Mouse (Mus musculus): Measurements from ENCODE around the gene Bmpr1a. TPM values are rescaled to one million over a fixed set of nuclear protein-coding genes. Genes with fewer than 3 reads are reported as not detected.
"Not testable (repeated sequence)": the region's sequence is repeated elsewhere in the genome, so short reads cannot be mapped to it uniquely, and the experiment has no call there.

Bmpr1a gene
- polyA plus RNA-seq, 1 experiment, result 22.7 TPM

DNA sequence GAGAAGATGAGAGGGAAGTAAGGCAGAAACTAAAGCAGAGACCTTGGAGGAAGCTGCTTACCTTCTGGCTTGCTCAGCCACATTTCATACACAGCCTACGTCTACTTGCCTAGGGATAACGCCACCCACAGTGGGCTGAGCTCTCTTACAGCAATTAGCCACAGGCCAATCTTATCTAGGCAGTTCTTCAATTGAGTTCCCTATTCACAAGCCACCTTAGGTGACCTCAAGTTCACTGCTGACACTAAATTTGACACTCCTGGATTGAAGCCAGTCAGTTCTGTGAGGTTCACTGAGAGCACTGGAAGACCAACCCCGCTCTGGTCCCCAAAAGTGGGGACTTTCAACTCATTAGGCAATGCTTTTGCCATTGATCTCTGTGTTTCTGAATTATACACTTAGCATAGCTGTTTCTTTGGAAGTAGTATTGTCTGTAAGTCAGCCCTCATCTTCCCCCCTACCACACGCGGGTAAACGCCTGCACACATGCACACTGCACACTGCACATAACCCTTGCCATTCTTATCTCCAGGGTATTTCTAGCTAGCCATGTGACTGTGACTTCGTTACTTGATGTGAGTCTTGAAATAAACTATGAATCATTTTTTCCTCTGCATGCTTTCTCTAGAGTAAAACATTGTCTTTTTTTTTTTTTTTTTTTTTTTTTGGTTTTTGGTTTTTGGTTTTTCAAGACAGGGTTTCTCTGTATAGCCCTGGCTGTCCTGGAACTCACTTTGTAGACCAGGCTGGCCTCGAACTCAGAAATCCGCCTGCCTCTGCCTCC, 120.0 kb downstream of the Bmpr1a start:
- no peak for DNase-seq (ENCODE audit: low read depth)

DNA sequence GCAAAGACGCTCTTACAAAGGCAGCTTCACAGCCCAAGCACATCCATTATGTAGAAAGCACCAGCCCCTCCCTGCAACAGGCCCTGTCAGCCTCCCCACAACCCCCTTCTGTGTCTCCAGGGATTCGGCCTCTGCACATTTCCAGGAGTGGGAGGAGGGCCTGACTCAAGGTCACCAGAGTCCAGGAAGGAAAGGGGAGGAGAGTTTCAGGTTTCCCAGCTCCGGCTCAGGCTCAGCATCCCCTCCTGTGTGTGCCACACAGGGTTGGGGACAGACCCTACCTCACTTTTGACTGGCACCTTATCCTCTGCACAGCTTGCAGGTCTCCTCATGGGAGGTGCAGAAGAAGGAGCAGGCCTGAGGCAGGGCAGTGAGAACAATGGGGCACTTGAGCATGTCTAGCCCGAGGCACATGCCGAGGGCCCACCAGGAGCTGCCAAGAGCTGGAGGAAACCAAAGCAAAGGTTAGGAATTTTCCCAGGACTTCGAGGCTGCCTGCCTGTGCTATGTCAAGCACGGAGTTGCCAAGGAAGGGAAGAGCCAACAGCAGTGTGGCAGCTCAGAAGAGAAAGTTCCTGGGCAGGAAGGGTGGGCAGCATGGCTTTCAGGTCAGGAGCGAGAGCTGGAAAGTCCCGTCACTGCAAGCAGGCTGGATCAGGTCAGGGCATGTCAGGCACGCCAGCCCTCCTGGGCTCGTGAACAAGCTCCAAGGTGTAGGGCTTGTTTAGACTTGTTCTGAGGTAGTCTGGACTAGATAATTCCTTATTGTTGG, 124.4 kb downstream of the Bmpr1a start:
- DNase-seq (ENCODE audit: low read depth), result peak; percentile 78

DNA sequence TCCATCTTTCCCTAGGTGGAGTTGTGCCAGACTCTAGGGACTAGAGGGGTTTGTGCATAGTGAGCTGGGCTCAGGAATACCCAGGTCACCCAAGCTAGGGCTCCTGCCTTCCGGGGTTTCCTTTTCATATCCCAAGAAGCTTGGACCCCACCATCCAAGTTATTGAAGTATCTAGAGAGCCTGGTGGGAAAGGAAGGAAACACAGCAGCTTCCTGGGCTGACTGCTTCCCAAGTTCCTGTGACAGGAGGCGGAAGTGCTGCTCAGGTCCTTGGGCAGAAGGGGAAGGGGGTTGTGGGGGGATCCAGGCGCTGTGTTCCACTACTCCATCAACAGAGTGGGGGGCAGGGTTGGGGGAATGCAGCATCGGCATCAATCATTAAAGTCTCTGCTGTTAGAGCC, 126.0 kb downstream of the Bmpr1a start:
- no peak for DNase-seq (ENCODE audit: low read depth)

GRCm38 (mm10) chr14:34375941-34376340, 127.2 kb downstream of the Bmpr1a start:
- no peak for DNase-seq (ENCODE audit: low read depth)

DNA sequence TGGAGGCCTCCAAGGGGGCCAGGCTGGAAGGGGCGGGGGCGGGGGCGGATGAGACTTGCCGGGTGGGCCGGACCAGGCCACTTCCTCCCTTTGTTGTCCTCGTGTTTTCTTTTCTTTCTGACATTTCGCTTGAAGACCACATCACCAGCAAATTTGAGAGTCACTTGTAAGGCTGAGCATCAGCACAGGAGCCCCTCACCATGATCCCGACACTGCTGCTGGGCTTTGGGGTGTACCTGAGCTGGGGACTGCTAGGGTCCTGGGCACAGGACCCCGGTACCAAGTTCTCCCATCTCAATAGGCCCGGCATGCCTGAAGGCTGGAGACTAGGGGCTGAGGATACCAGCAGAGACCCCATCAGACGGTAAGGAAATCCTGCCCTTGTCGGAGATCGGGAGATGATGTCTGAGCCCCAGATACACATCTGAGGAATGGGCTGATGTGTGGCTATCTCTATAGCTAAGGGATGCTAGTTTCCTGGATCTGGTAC, 127.7 kb downstream of the Bmpr1a start, which contains the start of gene Mmrn2:
TSS of gene Mmrn2 (plus strand) at position 51 of the 490 bp plus-strand sequence.
- no peak for DNase-seq (ENCODE audit: low read depth)

DNA sequence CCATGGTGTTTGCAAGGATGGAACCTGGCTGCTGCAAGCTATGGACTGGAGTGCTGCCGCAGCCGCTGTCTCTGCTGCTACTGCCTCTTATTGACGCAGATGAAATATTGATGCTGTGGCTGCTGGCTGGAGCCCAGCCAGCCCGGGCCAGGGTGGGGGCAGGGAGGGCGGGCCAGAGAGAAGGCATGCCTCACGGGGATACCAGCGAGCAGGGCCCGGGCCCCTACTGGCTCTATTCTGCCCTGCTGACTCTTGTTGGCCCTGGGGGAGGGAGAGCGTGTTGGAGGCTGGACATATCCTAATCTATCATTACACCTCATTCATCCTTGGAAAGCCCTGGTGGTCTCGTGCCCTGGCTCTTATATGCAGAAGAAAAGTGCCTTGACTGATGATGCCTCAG, 128.6 kb downstream of the Bmpr1a start, which contains the start of gene Sncg:
TSS of gene Sncg (minus strand) at position 213 of the 400 bp plus-strand sequence.
- no peak for DNase-seq (ENCODE audit: low read depth)

DNA sequence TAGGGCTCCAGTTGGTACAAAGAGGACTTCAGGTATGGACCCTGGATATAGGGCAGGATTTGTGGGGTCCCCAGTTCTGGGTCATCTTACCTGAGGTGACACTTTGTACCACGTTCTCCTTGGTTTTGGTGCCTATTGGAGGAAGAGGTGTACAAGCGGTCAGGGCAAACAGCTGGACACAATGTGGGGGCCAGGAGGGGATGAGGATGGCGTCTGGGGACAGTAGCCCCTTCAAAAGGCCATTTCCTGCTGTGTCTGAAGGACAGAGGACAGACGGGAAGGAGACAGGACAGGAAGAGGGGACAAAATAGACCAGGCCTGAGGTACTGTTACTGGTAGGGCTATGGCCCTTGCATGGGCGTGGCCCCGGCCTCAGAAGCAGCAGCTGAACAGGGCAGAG, 129.6 kb downstream of the Bmpr1a start:
- no peak for DNase-seq (ENCODE audit: low read depth)

DNA sequence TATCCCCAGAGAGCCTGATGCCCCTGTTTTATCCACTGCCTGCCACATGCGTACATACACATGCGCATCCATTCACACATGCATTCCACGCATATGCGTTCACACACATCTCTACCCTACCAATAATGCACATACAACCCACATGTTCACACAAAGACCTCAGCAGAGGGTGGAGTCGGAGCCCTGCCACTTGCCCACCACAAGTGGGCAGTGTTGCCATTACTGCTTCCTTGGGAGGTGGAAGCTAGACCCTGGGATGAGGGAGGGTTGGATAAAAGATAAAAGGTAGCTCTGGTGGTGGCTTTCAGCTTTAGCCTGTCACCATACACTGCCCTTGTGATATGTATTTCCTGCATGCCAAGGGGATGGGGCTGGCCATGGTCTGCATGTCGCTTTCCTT, 130.5 kb downstream of the Bmpr1a start:
- DNase-seq (ENCODE audit: low read depth), result no peak

DNA sequence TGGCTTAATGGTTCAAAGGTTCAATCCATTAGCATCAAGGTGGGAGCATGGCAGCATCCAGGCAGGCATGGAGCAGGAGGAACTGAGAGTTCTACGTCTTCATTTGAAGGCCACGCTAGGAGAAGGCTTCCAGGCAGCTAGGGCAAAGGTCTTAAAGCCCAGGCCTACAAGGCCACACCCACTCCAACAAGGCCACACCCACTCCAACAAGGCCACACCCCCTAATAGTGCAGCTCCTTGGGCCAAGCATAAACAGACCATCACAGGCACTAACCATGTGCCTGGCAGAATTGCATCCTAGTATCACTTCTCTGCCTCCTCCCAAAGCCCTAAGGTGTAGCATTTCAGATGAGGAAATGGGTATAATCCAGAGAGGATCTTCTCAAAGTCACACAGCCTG, 131.4 kb downstream of the Bmpr1a start:
- DNase-seq (ENCODE audit: low read depth), result no peak

DNA sequence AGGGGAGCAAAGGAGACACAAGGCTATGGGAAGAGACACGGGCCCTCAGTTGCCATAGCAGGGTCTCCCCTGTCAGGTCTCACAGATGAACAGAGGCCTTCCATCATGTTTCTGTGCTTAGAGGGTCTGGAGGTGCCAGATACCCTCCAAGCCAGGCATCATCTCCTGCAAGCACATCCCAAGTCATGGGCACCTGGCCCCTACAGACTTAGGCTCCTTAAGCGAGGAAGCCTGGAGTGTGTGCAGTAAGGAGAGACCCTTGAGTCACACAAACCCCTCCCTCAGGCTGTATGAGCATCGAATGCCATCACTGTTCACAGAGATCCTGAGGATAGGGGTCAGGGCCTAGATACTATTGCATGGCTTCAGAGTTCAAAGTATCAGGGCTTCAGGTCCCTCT, 132.2 kb downstream of the Bmpr1a start:
- no peak for DNase-seq (ENCODE audit: low read depth)

DNA sequence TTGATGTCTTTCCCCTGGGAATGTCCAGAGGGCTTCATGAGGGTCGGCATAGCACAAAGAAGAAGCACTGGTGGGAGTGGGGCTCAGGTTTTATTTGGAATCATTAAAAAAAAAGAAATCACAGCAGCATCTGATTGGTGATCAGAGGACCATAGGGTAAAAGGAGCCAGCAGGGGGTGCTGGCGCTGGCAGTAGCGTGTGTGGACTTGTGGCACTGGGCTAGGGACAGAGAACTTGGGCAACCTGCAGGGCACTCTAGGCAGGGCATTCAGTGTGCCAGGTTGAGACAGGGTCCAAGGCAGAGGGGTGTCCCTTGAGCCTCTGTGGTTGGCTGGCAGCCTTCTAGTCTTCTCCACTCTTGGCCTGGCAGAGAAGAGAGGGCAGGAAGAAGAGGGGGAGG, 132.9 kb downstream of the Bmpr1a start:
- no peak for DNase-seq (ENCODE audit: low read depth)

DNA sequence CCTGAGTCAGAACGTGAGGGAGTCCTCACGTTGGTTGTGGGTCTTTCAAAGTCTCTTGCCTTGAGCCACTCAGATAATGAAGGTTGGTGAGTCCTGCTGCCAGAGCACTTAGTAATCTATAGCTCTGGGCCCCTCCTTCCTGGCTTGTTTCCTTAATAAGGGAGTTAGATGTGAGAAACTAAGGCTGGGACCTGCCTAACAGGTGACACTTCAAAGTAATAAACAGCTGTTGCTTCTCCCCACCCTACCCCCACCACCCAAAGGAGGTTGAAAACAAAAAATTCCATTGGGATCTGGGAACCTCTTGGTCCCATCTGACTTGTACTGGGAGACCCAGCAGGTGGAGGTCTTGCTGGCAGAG, 138.0 kb downstream of the Bmpr1a start:
- DNase-seq (ENCODE audit: low read depth), result no peak

DNA sequence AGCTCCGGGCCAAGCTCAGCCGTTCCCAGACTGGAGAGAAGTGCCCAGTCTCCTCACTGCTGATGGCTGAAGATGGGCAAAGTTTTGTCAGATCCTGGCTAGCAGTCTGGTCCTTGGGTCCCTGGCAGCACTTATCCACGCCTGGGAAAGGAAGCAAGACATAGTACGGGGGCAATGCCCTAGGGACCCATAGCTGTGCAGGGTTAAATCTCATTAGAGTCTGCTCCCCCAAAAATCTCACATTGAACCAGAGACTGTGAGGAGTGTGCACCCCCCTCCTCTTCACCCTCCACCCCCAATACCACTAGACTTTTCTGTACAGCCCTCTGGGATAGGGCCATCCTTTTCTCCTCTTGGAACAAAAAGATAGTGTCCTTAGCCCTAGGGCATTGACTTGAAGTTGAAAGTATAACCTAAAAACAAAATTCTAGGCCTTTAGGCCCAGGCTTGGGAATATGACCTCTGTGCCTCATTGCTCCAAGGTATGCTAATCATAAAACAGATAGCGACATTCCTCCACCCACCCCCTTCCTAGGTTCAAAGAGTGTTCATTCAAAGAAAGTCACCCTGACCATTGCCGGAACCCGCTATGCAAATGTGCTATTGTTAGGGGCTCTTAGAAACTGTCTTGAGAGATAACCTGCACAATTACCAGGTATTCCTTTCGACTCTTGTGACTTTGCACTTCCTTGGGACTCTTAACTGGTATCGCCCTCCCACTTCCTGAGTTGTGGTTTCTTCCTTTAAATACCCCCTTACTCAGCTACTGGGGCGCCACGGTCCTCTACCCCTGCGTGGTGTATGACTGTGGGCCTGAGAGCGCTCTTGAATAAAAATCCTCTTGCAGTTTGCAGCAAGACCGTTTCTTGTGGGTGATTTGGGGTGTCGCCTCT, 138.6 kb downstream of the Bmpr1a start:
- DNase-seq (ENCODE audit: low read depth), result not testable (repeated sequence)

- no peak for DNase-seq (ENCODE audit: low read depth)
Observed at GRCm38 (mm10) chr14:34363490-34364253, 139.5 kb downstream of the Bmpr1a start.

DNA sequence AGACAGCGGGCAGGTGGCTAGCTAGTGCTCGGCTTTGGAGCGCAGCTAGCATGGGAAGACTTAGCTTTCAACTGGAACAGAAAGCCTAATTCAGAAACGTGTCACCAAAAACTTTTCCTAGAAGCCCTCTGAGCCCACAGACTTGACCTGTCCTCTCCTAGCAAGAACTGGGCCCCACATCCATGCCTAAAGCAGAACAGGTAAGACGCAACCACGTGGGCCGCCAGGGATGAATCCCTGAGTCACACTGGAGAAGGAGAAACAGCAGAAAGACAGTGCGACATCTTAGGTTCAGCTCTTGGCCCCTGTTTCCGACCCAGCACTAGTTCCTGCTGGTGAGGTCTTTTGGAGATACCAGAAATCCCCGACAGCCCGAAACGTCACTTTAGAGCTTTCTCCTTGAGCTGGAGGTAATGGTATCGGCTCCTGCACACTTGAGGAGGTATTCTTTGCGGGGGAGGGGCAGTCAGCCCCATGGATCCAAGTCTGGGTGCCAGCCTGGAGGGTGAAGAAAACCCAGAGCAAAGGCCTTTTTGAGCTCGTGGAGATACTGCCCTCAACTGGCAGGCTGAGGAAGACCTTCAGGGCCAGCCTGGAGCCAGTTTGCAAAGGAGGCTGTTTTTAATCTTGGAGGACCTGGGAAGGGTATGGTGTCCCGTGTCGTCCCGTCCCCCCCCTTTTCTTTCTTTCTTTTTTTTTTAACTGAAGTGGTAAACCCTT, 140.3 kb downstream of the Bmpr1a start:
- no peak for DNase-seq (ENCODE audit: low read depth)

GRCm38 (mm10) chr14:34362135-34362534, 141.0 kb downstream of the Bmpr1a start:
- no peak for DNase-seq (ENCODE audit: low read depth)
